Mouse (Mus musculus): ENCODE measurements around the gene Efr3b.
"Not testable (repeated sequence)": the region's sequence is repeated elsewhere in the genome, so short reads cannot be mapped to it uniquely, and the experiment has no call there.

The Efr3b gene

DNA sequence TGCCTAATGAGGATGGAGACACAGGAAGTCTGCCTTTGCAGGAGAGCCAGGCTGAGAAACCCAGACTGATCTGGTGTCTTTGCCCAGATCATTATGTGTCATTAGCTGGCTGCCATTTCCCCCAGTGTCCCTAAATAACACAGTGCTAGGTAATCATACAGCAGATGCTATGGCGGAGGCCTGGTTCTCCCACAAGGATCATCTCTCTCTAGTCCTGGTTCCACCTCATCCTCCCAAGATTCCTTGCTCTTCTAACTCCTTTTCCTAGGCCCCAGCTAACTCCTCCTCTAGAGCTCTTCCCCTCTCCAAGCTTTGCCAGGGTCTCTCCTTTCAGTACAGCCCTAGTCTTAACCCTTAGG, 57.7 kb downstream of the Efr3b start:
- no peak for DNase-seq

- not testable (repeated sequence) for DNase-seq
These were observed 65.5 kb downstream of the Efr3b start for GRCm38 (mm10) chr12:3973169-3973568.

GRCm38 (mm10) chr12:3968380-3968779, 70.3 kb downstream of the Efr3b start:
- DNase-seq = no peak

GRCm38 (mm10) chr12:3967196-3967595, 71.5 kb downstream of the Efr3b start:
- no peak for DNase-seq

DNA sequence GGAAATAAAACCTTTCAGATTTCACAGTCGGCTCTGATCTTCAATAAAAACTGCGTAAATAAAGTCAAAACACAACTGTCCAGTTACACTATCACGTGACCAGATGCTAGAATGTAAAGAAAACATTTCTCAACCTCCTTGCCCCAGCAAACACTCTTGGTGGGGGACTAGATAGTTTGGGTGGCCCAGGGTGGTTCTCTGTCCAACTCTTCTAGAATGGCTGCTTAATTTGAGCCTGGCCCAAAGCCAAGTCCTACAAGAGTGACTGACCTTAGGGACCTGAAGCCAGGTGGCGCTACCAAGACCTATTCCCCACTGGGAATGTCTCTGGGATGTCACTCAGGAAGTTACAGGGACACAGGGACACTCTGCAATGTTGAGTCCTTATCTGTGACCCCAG, 78.2 kb downstream of the Efr3b start:
- no peak for DNase-seq

GRCm38 (mm10) chr12:3959791-3960543, 78.7 kb downstream of the Efr3b start:
- DNase-seq = peak; percentile 90

DNA sequence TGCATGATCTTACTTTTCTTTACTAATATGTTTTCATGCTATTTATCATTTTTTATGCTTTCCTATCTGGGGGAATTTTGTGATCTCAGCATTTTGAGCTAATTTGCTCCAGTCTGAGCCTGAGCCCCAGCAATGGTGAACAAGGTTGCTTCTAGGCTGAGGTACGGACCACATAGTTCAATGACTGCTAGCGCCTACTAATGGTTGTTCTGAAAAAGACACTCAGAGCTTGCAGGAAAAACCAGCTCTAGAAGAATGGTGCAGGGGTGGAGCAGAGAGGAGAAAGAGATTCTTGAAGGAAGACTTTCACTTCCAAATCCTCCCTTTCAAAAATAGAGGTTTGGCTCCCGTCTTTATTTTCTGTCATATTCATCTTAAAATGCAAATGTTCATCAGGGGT, 82.4 kb downstream of the Efr3b start:
- no peak for DNase-seq

- DNase-seq = peak; percentile 19
These were observed 83.3 kb downstream of the Efr3b start for GRCm38 (mm10) chr12:3955371-3955770.

- DNase-seq = no peak
These were observed 84.1 kb downstream of the Efr3b start, which contains the start of gene Pomc for GRCm38 (mm10) chr12:3954651-3955050. Pomc (plus strand) TSS chr12:3954951.

GRCm38 (mm10) chr12:3947503-3947902, 91.2 kb downstream of the Efr3b start:
- DNase-seq = no peak

- DNase-seq = no peak
These were observed 94.2 kb downstream of the Efr3b start for GRCm38 (mm10) chr12:3944454-3945073.

- no peak for DNase-seq
These were observed 96.7 kb downstream of the Efr3b start for GRCm38 (mm10) chr12:3942026-3942425.

DNA sequence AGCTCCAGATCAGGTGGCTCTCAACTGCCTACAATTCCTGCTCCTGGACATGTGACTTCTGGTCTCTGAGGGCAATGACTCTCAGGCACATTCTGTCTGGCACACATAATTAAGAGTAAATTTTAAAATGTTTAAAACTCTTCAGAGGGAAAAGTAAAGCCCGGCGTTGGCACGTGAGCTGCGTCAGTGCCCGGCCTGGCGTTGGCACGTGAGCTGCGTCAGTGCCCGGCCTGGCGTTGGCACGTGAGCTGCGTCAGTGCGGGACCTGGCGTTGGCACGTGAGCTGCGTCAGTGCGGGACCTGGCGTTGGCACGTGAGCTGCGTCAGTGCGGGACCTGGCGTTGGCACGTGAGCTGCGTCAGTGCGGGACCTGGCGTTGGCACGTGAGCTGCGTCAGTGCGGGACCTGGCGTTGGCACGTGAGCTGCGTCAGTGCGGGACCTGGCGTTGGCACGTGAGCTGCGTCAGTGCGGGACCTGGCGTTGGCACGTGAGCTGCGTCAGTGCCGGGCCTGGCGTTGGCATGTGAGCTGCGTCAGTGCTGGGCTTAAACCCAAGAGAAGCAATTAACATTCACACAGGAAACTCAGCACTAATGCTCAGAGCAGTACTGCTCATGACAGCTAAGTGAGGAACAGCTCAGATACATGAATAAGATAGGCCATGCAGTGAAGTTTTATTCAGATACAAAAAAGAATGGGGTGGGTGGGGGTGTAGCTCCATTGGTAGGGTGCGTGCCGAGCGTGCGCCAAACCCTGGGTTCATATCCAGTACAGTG, 108.4 kb downstream of the Efr3b start:
- DNase-seq = not testable (repeated sequence)

DNA sequence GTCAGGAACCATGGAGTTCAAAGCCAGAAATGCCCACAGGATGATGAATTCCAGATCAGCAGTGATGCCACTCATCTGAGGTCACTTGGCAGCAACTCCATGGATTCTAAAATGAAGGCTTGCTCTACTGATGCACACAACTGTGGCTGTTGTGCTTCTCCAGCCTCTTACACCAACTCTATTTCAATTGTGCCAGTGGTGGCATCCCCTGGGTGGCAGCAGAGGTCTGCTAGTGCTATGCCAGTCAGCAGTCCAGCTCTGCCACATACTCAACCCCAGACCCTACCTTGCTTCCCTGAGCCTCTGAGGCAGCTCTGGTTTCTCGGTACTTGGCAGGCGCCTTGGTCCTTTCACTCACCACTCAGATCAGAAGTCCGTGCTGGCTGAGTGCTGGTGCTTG, 109.9 kb downstream of the Efr3b start:
- DNase-seq = no peak

GRCm38 (mm10) chr12:3926127-3926526, 112.6 kb downstream of the Efr3b start:
- DNase-seq = peak; percentile 70

DNA sequence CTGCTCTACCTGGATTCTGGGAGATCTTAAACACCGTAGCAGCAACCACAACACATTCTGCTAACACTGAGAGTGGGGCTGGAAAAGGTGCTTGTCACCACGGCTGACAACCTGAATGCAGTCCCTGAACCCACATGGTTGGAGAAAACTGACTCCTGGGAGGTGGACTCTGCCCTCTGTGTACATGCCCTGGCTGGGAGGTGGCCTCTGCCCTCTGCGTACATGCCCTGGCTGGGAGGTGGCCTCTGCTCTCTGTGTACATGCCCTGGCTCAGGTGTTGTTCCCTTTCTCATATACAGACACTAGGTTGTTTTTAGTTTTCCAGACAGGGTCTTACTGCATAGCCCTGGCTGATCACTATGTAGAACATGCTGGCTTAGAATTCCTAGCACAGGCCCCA, 119.3 kb downstream of the Efr3b start:
- no peak for DNase-seq

DNA sequence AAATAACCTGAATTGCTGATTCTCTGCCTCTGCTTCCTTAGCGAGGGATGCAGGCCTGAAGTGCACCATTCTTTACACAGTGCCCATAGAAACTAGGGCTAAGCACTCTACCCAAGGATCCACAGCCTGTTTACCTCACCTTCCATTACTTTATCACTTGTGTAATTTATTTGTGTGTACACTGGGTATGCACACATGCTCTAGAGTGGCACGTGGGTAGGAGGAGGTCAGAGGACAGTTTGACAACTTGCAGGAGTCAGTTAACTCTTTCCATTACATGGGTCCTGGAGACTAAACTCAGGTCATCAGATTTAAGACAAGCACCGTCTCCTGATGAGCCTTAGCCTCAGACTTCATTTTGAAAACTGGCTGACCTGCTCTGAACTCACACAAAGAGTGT, 120.1 kb downstream of the Efr3b start:
- DNase-seq = no peak

GRCm38 (mm10) chr12:3917668-3918341, 120.9 kb downstream of the Efr3b start:
- DNase-seq = no peak

GRCm38 (mm10) chr12:3915852-3916251, 122.9 kb downstream of the Efr3b start:
- no peak for DNase-seq

Measured in kidney, postnatal 14 days (tissue).